Mouse (Mus musculus): ENCODE measurements around the gene Polg2.

DNA sequence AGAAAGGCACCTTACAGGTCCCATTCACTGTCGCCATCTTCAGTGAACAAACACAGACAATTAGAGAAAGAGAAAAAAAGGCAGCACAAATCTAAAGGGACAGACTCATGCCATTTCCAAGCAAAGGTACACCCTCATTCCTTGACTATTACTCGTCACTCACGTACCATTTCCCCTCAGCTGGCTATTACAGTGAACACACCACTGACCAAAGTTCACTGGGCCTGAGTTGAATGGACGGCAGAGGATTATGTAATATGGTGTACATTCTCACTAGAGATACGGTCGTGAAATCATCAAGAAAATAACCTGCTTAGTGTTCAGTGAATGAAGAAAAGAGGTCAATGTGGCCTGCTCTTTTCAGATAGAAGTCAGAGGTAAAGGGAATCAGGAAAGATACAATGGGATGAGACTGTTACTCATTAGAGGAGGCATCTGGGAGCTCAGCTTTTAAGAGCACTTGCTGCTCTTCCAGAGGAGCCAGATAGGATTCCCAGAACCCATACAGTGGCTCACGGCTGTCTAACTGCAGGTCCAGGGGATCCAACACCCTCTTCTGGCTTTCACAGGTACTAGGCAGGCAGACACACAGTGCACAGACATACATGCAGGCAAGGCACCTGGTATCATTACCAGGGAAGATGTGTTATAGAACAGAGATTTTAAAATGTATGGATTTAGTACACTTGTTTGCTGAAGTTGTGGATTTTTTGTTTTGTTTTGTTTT is 33.2 kb upstream of the Polg2 start:
- TF ChIP-seq POLR2A (IDR thresholded peaks at IDR 0.05; ENCODE audit: control insufficient read depth in 1 of 2, insufficient read depth in 1 of 2, low read depth in 1 of 2, low read length in 2 of 2, poor library complexity in 1 of 2): no peak
- TF ChIP-seq MAZ (IDR thresholded peaks at IDR 0.05; ENCODE audit: low read depth, low read length): no peak
- TF ChIP-seq CTCF (IDR thresholded peaks at IDR 0.05 in 2 of 3, conservative IDR thresholded peaks at IDR 0.05 in 1 of 3; ENCODE audit: control insufficient read depth in 1 of 3, insufficient read depth in 1 of 3, low read depth in 2 of 3, low read length in 3 of 3, poor library complexity in 1 of 3, severe bottlenecking in 1 of 3): no peak
- TF ChIP-seq MXI1 (IDR thresholded peaks at IDR 0.05; ENCODE audit: low read depth, low read length): no peak
- TF ChIP-seq SIN3A (IDR thresholded peaks at IDR 0.05; ENCODE audit: low read length): no peak
- TF ChIP-seq EP300 (IDR thresholded peaks at IDR 0.05; ENCODE audit: low read depth in 1 of 2, low read length in 2 of 2): no peak
- no peak for TF ChIP-seq SMC3 (IDR thresholded peaks at IDR 0.05; ENCODE audit: low read depth, low read length)
- no peak for TF ChIP-seq ZKSCAN1 (IDR thresholded peaks at IDR 0.05; ENCODE audit: low read depth, low read length)
- TF ChIP-seq NRF1 (IDR thresholded peaks at IDR 0.05; ENCODE audit: insufficient read depth, low read depth, low read length, poor library complexity, severe bottlenecking): no peak
- no peak for TF ChIP-seq CHD1 (IDR thresholded peaks at IDR 0.05; ENCODE audit: low read depth, low read length)
- no peak for TF ChIP-seq NELFE (IDR thresholded peaks at IDR 0.05; ENCODE audit: low read depth, low read length)
- TF ChIP-seq POLR2AphosphoS2 (IDR thresholded peaks at IDR 0.05; ENCODE audit: low read length): no peak

Measured in MEL (cell line).